Mouse (Mus musculus): ENCODE results near the gene H2-K1. TPM values are rescaled to one million over a fixed set of nuclear protein-coding genes. Genes with fewer than 3 reads are reported as not detected.
A peak's percentile ranks its signal among the peaks of the same experiment; 100 is the strongest.

Gene H2-K1
- total RNA-seq, 2 experiments from 2014 or later: 38.9 to 46.7 TPM

DNA sequence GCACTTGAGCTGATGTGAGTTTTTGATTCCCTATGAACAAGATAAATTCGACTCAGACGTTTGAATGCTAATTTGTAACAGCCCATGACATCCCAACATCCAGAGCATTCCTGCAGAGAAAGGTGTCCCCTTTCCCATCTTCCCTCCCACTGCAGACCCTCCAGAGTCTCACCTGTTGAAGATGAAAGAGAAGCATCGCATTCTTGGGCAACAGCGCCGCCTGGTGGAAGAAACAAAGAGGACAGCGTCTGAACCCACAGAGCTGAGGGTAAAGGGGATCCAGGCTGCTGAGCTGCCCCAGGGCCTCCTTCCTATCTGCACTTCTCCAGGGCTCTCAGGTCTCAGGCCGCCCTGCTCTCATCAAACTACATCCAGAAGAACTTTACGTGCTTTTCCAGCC is 18.0 kb downstream of the H2-K1 start:
- peak; percentile 60 for DNase-seq

DNA sequence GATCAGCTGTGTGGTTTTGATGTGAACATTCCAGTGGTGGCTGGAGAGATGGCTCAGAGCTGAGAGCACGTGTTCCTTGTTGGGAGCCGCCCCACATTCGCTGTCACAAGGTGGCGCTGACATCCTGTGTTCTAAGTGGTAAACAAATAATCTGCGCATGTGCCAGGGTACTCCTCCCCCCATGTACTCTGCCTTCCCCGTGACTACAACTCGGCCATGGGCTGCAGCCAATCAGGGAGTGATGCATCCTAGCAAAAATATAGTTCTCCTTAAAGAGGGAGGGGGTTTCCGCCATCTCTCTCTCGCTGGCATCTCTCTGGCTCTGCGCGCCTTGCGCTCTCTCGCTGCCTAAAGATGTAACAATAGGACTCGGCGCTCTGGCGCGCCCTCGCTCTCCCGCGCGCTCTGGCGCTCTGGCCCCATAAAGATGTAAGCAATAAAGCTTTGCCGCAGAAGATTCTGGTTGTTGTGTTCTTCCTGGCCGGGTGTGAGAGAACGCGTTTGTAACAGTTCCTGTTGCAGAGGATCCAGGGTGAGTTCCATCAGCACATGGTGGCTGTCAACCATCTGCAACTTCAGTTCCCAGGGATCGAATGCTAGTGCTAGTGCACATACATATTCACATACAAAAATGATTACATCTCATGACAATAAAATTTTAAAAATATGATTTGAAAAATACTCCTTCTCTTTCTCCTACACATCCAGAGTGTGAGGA is 18.8 kb downstream of the H2-K1 start:
- DNase-seq: peak; percentile 71

DNA sequence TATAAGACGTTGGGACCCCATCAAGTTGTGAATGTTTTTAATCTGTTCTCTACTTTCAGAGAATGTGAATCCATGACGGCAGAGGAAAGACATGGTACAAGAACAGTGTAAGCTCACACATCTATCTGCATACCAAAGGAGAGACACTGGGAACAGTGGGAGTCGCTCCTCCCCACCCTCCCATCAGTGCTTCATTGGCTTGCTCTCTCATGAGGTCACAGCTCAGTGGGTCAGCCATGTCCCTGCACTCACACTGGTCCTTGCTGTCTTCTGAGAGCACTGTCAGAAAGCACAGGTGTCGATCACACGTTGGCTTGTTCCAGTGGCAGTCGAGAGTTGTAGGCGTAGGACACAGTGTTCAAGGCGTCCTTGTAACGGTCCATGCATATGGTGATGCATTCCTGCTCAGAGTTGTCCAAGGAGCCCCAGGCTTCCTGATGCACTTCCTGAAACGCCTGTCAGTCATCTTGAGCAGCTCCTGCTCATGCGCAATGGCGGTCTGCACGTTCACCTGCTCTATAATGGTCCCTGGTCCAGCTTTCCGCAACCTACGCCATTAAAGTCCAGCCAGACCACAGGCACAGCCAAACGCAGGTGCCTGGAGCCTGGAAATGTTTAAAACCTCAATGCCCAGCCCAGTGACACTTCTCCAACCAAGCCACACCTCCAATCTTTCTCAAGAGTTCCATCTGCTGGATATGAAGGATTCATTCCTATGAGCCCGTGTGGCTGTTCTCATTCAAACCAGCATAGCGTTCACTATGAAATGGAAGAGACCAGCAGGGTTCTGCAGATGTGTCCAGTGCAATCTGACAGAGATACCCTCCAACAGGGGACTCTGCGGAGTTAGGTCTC is 19.7 kb downstream of the H2-K1 start:
- DNase-seq: no peak

DNA sequence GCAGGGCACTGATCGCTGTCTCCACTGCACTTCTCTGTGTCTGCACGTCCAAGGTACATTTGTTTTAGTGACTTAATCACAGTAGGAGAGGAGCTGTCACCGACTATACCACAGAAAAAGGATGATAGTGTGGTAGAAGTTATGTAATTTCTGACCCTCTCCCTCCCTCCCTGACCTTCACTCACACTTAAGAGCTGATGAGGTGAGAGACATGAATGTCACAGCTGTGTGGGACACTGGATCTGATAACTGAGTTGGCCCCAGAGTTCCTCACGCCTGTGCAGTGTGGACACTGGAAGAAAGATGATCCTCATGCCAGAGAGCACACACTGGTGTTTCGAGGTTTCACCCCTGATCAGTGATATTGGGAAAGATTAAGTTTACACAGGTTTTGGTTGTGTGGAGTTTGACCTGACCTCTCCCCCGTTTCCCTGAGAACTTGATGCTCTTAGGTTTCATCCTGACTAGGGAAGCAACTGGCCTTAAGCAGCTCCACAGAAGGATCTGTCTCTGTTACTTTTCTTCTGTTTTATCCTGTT is 20.6 kb downstream of the H2-K1 start:
- DNase-seq: no peak

DNA sequence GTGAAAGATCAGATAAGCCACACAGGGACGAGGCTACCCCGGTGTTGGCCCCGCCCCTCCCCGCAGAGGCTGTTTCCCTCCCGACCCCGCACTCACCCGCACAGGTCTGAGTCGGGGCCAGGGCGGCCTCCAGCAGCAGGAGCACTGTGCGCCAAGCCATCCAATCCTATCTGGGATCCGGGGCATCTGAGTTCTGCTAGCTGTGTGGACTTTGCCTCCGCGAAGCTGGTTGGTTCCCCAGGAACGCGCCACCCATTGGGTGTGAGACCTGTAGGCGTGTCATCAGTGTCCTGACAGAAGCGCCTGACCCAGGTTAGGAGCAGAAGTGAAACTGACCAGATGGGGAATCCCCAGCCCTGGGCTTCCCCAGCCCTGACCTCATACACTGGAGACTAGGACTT is 21.5 kb downstream of the H2-K1 start:
- DNase-seq: peak; percentile 54

DNA sequence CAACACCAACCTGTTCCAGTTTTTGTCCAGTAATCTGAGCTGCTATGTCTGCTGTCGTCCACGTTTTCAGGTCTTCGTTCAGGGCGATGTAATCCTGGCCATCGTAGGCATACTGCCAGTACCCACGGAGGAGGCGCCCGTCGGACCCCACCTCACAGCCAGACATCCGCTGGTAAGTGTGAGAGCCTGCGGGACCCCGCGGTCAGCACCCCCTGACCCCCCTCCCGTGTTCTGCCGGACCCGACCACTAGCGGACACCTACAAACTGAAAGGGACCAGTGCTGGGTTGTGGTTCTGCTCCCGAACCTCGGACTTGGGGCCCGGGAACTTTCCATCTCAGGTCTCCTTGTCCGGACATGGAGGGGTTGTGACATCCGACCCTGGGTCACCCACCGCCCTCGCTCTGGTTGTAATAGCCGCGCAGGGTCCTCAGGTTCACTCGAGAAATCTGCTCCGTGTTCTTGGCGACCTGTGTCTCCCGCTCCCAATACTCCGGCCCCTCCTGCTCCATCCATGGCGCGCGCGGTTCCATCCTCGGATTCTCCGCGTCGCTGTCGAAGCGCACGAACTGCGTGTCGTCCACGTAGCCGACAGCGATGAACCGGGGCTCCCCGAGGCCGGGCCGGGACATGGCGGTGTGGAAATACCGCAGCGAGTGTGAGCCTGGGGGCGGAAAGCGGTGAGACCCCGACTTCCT is 22.1 kb downstream of the H2-K1 start:
- no peak for DNase-seq

DNA sequence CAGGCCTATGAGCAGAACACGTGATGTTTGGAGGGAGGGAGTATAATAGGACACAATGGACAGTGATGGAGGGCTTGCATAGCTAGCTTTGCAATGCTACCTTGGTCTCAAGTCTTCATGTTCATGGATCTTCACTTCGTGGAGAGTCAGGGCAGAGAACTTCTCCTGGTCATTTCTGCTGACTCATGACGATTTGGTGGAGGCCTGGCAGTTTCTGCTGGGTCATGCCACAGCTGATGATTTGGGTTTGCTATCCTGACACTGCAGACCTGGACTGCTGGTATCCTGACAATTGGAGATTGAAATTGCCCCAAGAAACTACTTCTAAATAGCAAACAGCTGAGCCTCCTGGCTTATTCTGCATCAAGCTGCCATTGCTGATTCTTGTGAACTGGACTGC is 26.6 kb downstream of the H2-K1 start:
- no peak for DNase-seq

DNA sequence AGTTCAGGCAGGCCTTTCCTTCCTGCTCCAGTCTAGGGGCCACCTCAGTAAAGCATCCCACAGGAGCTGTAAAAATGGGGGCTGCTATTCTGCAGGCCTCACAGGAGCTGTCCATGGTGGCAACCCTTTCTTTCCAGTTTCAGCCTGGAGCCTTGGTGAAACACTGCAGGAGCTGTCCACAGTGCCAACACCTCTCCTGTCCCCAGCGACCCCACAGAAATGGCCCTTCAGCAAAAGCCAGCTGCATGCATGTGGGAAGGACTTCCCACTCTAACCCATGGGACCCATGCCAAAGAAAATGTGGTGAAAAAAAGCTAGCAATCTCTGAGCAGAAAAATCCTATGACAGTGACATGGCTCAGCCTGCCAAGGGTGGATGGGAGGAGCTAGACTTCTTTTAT is 27.5 kb downstream of the H2-K1 start:
- no peak for DNase-seq

DNA sequence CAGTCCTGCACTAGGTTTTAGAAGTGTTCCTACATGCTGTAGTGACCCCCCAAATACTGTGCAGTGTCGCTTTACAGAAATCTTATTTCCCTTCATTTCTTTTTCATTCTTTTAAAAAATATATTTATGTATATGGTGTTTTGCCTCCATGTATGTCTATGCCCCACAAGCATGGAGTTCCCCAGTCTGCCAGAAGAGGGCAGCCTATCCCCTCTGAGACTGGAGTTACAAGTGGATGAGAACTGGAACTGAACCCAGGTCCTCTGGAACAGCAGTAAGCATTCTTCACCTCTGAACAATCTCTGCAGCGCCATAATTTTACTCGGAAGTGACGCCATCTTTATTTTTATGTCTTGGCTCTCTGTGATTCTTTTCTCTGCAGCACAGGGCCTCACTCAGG is 30.8 kb downstream of the H2-K1 start:
- no peak for DNase-seq

DNA sequence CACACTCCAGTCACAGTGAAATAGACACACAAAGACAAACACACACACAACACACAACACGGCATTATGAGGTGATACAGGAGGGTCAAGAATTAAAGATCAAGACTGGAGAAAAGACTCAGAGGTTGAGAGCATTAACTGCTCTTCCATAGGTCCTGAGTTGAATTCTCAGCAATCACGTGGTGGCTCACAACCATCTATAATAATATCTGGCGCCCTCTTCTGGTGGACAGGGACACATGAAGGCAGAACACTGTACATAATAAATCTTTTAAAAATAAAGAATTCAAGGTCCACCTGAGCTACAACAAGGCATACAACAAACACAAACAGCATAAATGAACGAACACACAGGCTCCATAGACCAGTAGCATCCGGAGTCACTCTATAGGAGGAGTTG is 31.2 kb downstream of the H2-K1 start:
- no peak for DNase-seq

DNA sequence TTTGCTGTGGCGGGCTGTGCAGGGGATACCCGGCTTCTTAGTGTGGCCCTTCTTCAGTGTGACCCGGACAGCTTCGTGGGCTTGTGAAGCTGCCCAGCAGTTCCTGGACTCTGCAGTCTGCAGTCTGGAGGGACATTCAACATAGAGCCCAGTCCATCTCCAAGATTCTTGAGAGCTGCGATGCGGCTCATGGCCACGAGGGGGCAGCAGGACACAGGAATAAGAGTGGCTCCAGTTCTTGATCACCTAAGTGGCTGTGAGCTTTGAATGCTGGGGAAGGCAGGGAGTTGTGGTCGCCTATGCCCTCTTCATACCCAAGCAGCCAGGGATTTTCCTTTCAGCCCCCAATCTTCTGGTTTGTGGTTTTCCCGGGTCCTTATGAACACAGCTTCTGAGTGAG is 31.7 kb downstream of the H2-K1 start:
- peak; percentile 78 for DNase-seq

DNA sequence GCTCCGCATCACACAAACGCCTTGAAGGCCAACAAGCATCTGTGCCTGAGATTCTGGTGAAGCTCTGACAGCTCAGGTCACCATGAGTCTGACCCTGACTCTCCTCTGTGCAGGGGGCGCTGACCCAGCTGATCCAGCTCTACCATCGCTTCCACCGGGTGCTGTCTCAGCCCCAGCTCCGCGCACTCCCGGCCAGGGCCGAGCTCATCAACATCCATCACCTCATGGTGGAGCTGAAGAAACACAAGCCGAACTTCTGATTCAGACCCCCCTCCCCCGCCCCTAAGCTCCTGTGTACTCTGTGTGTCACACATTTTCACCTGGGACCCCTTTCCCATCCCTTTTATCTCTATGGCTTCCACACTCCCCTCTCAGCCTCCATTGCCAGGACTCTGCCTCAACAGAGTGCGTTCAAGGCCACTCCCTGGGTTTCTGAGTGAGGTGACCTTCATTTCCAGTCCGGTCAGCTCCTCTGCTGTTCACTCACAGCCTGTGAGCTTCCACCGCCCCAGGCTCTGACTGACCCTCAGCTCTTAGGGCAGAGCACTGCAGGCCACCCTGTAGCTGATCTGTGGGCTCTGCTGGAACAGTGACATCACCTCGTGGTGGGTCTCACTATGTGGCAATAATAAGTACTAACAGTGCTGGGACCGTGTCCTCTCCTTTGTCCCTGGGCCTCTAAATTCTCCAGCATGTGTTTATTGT is 34.1 kb downstream of the H2-K1 start:
- DNase-seq: no peak

DNA sequence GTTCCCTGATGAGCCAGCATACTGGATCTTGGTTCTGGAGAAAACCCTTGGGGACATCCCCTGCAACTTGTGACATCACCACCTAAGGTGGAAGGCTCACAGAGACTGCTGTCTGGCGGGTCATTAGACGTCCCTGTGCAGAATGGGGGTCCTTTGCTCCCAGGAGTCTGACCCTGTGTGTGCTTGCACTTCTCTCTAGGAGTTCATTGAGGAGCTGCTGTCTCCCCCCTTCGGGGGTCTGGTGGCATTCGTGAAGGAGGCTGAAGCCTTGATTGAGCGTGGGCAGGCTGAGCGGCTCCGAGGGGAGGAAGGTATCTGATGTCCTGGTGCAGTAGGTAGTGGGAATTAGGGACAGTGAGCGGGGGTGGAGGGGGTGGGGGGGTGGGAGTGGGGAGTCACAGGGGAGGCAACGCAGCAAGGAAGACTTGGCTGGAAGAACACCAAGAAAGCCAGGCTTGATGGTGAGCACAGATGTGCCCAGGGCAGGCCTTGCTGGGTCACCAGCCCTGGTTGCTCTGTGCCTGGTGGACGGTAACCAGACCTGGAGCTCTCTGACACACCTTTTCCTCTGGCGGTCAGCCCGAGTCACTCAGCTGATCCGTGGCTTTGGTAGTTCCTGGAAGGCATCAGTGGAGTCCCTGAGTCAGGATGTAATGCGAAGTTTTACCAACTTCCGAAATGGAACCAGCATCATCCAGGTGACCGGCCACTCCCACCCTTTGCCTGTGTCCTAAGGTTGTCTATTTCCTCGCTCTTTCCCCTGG is 34.9 kb downstream of the H2-K1 start:
- no peak for DNase-seq

DNA sequence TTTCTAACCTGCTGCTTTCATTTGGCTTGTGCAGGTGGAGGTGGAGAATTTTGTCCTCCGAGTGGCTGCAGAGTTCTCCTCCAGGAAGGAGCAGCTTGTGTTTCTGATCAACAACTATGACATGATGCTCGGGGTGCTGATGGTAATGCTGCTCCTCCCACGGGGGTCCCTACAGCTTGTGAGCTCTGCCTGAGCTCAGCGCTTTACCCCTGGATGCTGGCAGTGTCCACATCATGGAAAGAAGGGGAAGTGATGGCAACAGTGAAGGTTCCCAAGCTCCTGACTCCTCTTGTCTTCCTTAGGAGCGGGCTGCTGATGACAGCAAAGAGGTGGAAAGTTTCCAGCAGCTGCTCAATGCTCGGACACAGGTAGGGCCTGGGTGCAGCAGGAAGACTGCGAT is 37.3 kb downstream of the H2-K1 start:
- no peak for DNase-seq

DNA sequence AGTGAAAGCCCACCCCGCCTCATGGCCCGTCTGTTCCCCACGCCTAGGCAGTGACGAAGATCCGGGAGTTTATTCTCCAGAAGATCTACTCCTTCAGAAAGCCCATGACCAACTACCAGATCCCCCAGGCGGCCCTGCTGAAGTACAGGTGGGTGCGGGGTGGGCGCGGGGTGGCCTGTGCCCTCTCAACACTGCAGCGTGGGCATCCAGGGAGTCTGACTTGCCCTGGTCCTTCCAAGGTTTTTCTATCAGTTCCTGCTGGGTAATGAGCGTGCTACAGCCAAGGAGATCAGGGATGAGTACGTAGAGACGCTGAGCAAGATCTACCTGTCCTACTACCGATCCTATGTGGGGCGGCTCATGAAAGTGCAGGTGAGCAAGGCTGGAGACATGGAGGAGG is 40.2 kb downstream of the H2-K1 start:
- DNase-seq: peak; percentile 5

DNA sequence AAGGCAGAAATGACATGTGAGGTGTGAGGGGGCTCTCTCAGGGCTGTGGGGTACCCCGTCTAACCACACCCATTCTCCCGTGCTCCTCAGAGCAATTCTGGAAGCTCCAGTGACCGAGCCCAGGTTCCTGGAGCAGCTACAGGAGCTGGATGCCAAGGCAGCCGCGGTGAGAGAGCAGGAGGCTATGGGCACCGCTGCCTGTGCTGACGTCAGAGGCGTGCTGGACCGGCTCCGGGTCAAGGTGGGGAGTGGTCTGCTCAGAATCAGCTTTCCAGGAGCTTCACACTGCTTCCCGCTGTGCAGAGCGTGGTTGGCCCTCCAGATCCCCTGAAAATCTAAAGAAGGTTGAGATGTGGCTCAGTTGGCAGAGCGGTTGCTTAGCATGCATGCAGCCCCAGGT is 41.0 kb downstream of the H2-K1 start:
- DNase-seq: no peak

DNA sequence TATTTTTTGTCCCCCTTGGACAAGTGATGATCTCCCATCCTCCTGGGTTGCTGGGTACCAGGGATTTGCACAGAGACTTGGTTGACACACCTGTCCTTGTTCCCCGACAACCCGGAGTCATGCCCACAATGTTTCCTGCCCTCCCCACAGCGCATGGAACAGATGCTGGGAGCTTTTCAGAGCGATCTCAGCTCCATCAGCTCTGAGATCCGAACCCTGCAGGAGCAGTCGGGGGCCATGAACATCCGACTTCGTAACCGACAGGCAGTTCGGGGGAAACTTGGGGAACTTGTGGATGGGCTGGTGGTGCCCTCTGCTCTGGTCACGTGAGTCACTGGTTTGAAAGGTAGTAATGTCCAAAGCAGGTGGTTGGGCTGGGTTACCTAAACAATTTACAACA is 41.7 kb downstream of the H2-K1 start:
- no peak for DNase-seq

DNA sequence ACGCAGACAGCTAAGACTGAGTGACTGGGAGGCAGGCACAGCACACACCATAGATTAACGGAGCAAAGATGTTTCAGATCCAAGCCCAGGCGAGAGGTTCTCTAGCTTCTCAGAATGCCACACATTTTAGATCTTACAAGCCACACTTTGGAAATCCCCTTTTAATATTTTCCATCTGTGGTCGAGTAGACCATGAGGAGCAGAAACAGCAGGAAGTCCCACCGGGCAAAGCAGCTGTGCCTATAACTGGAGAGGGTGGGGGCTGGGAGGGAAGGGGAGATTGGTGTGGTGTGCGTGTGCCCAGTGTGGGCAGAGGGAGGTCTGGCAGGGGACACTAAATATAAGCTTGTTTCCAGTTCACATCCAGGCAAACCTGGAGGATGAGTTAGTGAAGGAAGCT is 42.7 kb downstream of the H2-K1 start:
- DNase-seq: no peak

DNA sequence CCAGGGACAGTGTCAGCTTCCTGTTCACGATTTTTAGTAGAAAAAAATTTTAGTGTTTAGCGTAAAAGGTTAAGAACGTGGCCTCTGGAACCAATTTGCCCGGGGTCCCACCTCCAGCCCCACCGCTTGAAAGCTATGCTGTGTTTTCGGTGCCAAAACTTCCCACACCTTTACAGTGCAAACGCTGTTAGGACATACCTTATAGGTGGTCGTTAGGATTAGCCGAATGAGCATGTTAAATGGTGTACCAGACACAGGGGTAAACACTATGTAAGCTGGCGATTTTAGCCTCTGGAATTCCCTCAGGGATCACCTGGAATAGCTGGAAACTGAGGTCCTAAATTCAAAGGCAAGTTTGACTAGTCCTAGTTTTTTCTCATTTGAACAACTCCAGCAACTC is 43.8 kb downstream of the H2-K1 start:
- no peak for DNase-seq

DNA sequence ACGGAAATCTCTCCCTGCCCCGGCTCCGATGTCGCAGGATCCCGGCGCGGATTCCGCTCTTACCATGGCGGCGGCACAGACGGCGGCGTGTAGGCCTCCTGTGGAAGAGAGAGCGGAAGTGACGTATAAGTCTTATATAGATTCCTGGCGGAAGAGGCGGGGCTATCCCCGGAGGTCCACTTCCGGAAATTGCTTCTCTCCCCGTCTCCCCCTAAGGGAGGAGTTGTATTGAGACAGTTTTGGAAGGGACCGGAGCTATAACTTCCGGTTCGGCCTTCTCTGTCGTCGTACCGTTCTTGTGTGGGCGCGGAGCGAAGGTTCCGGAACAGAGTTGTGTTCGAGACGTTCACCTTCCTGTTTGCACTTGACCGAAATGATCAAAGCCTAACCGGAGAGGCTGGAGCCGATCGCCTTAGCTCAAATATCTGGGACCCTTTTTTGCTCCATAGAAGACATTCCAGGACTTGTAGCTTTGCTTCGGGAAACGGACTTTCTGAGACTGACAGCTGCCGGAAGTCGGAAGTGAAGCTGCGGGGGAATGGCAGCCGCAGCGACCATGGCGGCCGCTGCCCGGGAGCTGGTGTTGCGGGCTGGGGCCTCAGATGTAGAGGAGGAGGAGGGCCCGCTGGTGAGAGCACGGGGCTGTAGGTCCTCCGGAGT is 44.5 kb downstream of the H2-K1 start, which contains the start of the genes Vps52 and Rps18:
Vps52 (plus strand) TSS at position 258 of the 660 bp plus-strand sequence.
Rps18 (minus strand) TSS at position 447 of the 660 bp plus-strand sequence.
- peak; percentile 89 for DNase-seq

Data from gastrocnemius, postnatal 10 days (tissue).